Mouse (Mus musculus): ENCODE measurements at regions not wholly inside any gene's neighbourhood (a gene's known extent, or its start where the extent isn't known, plus 50 kb on each side); places are given as distances from the start of the nearest gene placed in this dataset.

DNA sequence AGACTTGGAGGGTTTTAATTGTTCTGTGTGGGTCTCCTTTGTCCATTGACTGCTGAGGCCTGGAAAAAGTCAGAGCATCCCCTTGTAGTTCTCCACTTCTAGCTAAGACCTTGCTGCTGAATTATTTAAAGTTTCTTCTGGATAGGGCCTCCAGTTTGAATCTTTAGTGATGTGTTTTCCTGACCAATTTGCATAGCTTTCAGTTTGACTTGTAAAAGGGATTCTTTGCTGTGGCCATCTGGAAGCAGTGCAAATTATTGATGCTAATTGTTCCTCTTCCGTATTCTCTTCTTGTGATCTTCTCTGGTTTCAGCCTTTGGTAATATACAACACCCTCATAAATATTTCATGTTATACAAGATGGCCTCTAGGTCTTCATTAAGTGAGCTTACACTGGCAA is 61.6 kb upstream of the 4930583I09Rik start:
- TF ChIP-seq POLR2A (IDR thresholded peaks at IDR 0.05; ENCODE audit: borderline replicate concordance, low read depth, low read length) (no peak), CTCF (IDR thresholded peaks at IDR 0.05; ENCODE audit: low read depth, low read length) (no peak)
- no peak overlapping the region for H3K4me3 ChIP-seq (ENCODE audit: insufficient read depth, low read length)
- H3K4me1 ChIP-seq (ENCODE audit: control insufficient read depth, insufficient read depth, low read length): no peaks in the 10 kb centered on the region
- no peak overlapping the region for H3K27ac ChIP-seq (ENCODE audit: insufficient read depth, low read depth, low read length)

DNA sequence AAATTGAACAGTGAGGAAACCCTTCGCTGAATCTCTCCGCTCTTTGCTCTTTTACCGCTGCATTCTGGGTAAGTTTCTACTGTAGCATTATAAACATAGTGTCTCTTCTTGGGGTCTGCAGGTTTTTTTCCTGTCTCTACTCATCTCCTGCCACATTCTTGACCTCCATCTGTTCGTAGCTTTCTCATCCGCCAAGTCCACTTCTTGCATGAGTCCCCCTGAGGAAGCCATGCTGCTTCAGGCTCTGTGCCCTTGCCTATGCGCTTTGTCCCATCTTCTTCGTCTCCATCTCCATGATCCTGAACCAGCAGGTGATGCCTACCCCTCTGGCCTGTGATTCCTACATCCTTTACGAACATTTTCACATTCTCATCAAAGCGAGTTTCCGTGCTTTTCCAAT is 60.0 kb upstream of the 4930583I09Rik start:
- Histone ChIP-seq H3K4me3 (ENCODE audit: insufficient read depth, low read length) (no peak overlapping the region), H3K4me1 (ENCODE audit: control insufficient read depth, insufficient read depth, low read length) (no peaks in the 10 kb centered on the region), H3K27ac (ENCODE audit: insufficient read depth, low read depth, low read length) (no peak overlapping the region)
- TF ChIP-seq POLR2A (IDR thresholded peaks at IDR 0.05; ENCODE audit: borderline replicate concordance, low read depth, low read length): no peak

DNA sequence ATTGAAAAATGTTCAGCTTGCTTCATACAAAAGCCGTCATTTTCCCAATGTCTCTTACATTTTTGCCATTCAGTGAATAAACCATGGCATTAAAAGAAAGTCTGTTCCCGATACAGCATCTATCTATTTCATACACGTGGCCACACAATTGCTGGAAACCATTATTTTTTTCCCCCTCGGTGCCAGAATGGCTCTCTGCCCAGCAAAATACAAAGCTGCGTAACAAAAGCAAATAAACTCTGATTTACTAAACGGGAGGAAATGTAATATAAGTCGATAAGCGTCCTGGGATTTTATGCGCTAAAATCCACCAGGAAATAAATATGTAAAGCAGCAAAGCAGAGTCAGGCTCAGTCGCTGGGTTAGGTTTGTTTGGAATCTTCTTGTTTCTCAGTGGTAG is 59.6 kb upstream of the 4930583I09Rik start:
- Histone ChIP-seq H3K27ac (ENCODE audit: insufficient read depth, low read depth, low read length) (no peak overlapping the region), H3K4me3 (ENCODE audit: insufficient read depth, low read length) (no peak overlapping the region), H3K4me1 (ENCODE audit: control insufficient read depth, insufficient read depth, low read length) (no peaks in the 10 kb centered on the region)
- TF ChIP-seq POLR2A (IDR thresholded peaks at IDR 0.05; ENCODE audit: borderline replicate concordance, low read depth, low read length) (no peak), CTCF (IDR thresholded peaks at IDR 0.05; ENCODE audit: low read depth, low read length) (no peak)

DNA sequence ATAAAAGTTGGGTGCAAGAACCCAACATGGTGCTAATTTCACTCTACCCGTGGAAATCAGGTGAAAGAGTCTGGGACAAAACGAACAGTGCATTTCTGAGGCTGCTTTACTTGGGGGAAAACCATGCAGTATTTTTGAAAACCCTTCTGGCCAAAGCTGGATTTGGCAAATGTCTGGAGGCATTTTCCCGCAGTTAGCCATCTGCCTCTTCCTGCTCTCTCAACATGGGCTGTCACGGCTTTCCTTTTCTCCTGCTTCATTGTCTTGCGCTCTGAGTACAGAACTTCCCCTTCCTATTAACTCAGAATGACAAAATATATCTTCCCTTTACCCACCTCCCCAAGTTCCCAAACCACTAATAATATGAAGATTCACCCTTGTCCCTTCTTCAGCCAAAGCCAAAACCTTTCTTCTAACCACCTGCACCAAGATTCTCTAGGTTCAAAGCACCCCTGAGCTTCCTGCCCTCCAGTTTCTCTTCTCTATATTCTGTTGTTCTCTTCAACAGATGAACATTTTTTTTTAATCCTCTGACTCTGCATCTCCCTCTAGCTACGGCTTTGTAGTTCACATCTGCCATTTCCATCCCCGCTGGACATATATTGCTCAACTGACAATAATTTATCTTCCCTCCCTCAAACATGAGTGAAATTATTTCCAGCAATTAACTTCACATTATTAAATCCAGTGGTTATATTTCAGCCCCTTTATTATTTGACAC is 57.5 kb upstream of the 4930583I09Rik start:
- no peaks in the 10 kb centered on the region for H3K4me1 ChIP-seq (ENCODE audit: control insufficient read depth, insufficient read depth, low read length)
- no peak for TF ChIP-seq CTCF (IDR thresholded peaks at IDR 0.05; ENCODE audit: low read depth, low read length)
- TF ChIP-seq POLR2A (IDR thresholded peaks at IDR 0.05; ENCODE audit: borderline replicate concordance, low read depth, low read length): no peak
- no peak overlapping the region for H3K4me3 ChIP-seq (ENCODE audit: insufficient read depth, low read length)
- H3K27ac ChIP-seq (ENCODE audit: insufficient read depth, low read depth, low read length): no peak overlapping the region

Data from bone marrow macrophage, adult 2 months (primary cell).